Mouse (Mus musculus) mesoderm, embryonic 11.5 days (tissue): ENCODE measurements around the gene Tubb3.
A peak's percentile ranks its signal among the peaks of the same experiment; 100 is the strongest.
"Not testable (repeated sequence)": the region's sequence is repeated elsewhere in the genome, so short reads cannot be mapped to it uniquely, and the experiment has no call there.

Experiments
- DNase-seq: peaks from one replicate; pipeline ENCODE4 v3.0.0-alpha.2; 2012; ENCODE audit warnings: low read depth, low spot score

Tubb3 gene

GRCm38 (mm10) chr8:123431616-123432365, 20.6 kb downstream of the Tubb3 start:
- no peak for DNase-seq

DNA sequence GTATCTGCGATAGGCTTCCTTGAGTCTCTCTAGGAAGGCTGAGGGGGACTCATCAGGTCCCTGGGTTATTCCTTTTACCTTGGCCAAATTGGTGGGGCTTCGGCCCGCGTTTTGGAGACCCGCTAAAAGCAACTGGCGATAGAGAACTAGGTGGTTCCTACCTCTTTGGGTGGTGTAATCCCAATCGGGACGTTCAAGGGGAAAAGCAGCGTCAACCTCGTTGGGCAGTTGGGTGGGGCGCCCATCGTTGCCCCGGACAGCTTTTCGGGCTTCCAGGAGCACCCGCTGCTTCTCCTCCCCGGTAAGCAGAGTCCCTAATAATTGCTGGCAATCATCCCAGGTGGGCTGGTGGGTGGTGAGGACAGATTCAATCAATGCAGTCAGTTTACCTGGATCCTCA, 21.2 kb downstream of the Tubb3 start:
- no peak for DNase-seq

- DNase-seq: not testable (repeated sequence)
Observed at GRCm38 (mm10) chr8:123433241-123433974, 22.2 kb downstream of the Tubb3 start.

- DNase-seq: no peak
Observed at GRCm38 (mm10) chr8:123441788-123442187, 30.6 kb downstream of the Tubb3 start.

- DNase-seq: no peak
Observed at GRCm38 (mm10) chr8:123442351-123442750, 31.1 kb downstream of the Tubb3 start.

DNA sequence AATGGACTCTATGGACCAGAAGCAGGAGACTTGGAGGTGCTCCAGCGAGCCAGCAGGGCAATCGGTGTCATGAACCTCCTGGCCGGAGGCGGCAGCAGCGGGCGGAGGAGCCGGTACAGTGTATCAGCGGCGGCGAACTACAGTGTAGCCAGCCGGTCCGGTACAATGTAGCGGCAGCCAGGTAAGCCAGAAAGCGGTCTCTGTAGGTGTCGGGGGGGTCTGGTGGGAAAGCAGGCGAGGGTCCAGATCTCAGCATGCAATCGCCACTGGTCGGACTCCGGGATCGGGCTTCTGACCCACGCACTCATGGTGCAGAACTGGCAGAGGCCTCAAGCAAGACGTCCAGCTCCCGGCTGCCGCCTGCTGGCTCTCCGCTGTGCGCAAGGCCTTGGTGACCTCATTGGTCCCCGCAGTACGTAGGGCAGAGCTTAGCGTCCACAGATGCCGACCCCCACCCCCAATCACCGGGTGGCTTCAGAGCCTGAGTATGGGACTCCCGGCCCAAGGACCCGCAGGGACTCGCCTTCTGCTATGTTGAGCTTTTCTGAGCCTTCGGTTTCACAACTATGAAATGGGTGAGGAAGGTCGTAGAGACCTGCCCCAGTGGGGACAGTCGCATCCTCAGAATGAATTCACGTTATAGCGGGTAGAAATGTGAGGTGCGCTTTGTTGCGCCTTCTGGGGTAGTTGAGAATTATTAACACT, 31.8 kb downstream of the Tubb3 start:
- DNase-seq: peak; percentile 93

- no peak for DNase-seq
Observed at GRCm38 (mm10) chr8:123443576-123443921, 32.3 kb downstream of the Tubb3 start.

GRCm38 (mm10) chr8:123444131-123444530, 32.9 kb downstream of the Tubb3 start:
- no peak for DNase-seq

DNA sequence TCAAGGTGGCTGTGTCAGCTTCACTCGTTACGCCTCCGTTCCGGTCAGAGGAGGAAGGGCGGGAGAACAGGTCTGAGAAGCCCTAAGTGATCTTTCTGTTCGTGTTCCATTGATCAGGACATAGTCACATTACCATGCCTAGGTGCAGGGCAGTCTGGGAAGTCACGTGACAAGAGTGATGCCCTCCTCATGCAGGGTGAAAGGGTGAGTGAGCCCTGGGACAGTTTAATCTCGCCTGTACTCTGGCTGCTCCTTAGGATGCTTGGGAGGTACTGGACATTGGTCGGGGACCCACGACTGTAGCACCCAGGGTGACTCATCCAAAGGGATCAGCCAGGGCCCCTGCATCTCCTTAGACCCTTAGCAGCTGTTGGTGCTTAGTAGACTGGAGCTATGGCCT, 34.8 kb downstream of the Tubb3 start:
- no peak for DNase-seq

DNA sequence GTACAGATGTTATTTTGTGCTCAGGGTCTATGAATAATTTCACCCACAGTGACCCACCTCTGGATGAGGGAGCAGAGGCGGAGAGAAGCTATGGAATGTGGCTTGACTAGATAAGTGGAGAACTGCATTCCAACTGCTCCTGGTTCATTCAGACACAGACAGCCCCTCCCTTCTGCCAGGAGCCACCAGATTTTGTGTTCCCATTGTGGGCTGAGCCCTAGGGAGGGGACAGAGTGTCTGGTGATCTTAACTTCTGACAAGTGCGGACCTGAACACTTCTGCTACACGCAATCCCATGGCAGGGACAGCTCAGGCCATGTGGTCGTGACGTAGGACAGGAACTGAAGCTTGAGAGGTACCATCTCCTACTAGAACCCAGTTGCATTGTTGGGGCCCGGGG, 35.6 kb downstream of the Tubb3 start:
- no peak for DNase-seq

GRCm38 (mm10) chr8:123450783-123451182, 39.6 kb downstream of the Tubb3 start:
- DNase-seq: no peak

DNA sequence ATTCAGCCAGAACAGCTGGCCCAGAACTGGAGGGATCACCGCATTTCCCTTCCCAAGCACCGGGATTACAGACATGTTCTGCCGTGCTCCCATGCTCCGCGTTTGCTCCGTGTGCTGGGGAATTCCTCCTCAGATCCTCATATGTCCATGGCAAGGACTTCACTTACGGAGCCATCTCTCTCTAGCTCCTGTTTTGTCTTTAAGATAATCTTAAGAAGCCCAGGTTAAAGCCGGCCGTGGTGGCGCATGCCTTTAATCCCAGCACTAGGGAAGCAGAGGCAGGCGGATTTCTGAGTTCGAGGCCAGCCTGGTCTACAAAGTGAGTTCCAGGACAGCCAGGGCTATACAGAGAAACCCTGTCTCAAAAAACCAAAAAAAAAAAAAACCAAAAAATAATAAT, 40.5 kb downstream of the Tubb3 start:
- not testable (repeated sequence) for DNase-seq

- DNase-seq: no peak
Observed at GRCm38 (mm10) chr8:123452149-123452548, 40.9 kb downstream of the Tubb3 start.

DNA sequence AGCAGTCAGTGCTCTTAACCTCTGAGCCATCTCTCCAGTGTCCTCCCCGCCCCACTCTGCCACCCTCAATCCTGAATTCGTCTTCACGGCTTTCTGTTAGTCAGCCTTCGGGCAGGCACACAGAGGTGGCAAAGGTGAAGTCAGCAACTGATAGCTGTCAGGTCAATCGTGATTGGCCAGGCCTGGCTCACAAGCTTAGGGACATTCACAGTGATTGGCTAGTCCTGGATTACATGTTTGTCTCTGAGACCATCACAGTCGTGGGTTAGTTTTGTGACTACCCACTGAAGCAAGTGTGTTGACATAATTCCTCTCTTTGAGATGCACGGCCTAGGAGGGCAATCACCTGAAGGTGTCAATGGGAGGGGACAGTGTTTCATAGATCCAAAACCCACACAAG, 42.1 kb downstream of the Tubb3 start:
- DNase-seq: no peak

GRCm38 (mm10) chr8:123453951-123454350, 42.7 kb downstream of the Tubb3 start:
- no peak for DNase-seq

DNA sequence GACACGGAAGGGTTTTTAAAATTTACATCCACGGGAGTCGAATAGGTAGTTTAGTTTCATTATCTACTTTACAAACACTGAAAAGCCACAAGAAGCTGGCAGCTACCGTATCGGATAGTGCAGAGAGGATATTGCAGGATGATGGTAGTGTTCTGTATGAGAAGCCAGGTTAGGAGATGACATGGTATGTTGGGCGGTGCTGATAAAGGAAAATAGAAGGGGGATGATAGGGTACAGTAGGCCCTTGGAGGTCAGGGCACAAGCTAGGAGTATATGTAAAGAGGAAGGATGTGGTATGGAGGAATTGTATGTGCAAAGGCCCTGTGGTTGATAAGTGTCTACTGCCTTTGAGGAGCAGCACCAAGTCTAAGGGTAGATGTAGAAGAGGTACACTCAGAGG, 43.3 kb downstream of the Tubb3 start:
- DNase-seq: no peak

GRCm38 (mm10) chr8:123463651-123464050, 52.4 kb downstream of the Tubb3 start:
- no peak for DNase-seq

GRCm38 (mm10) chr8:123467476-123467875, 56.3 kb downstream of the Tubb3 start:
- DNase-seq: no peak
